Mouse (Mus musculus) midbrain, embryonic 16.5 days (tissue): ENCODE measurements around the gene C1qtnf5. TPM values are rescaled to one million over a fixed set of nuclear protein-coding genes. Genes with fewer than 3 reads are reported as not detected.
A peak's percentile ranks its signal among the peaks of the same experiment; 100 is the strongest.

Experiments
- ATAC-seq: fragments of 200-750 bp; cut with Nextera tagmentation; 2 replicates; pipeline ENCODE4 v1.8.0; 2017; ENCODE audit warnings: moderate TSS enrichment
- H3K27ac ChIP-seq: fragments of 300-500 bp; sonication (generic); 2 replicates; pipeline ENCODE4 v1.5.1; 2014; ENCODE audit warnings: mild to moderate bottlenecking, low read length, mixed read lengths
- H3K27me3 ChIP-seq: fragments of 300-500 bp; sonication (generic); 2 replicates; pipeline ENCODE4 v1.6.1; 2014; ENCODE audit warnings: low read depth, low read length, mixed read lengths; ENCODE audit not compliant: control insufficient read depth, insufficient read depth
- H3K36me3 ChIP-seq: fragments of 300-500 bp; sonication (generic); 2 replicates; pipeline ENCODE4 v1.6.1; 2014; ENCODE audit warnings: mild to moderate bottlenecking, low read length, moderate library complexity, mixed read lengths; ENCODE audit not compliant: control insufficient read depth, insufficient read depth
- H3K4me1 ChIP-seq: fragments of 300-500 bp; sonication (generic); 2 replicates; pipeline ENCODE4 v1.6.1; 2014; ENCODE audit warnings: mild to moderate bottlenecking, low read length, mixed read lengths; ENCODE audit not compliant: control insufficient read depth, insufficient read depth
- H3K4me2 ChIP-seq: fragments of 300-500 bp; sonication (generic); 2 replicates; pipeline ENCODE4 v1.6.1; 2014; ENCODE audit warnings: mild to moderate bottlenecking, low read length, mixed read lengths
- H3K4me3 ChIP-seq: fragments of 300-500 bp; sonication (generic); 2 replicates; pipeline ENCODE4 v1.5.1; 2014; ENCODE audit warnings: low read depth, mild to moderate bottlenecking, low read length, moderate library complexity, mixed read lengths
- H3K9ac ChIP-seq: fragments of 300-500 bp; sonication (generic); 2 replicates; pipeline ENCODE4 v1.6.1; 2014; ENCODE audit warnings: low read depth, low read length, mixed read lengths
- H3K9me3 ChIP-seq: fragments of 300-500 bp; sonication (generic); replicated peaks from 2 replicates; pipeline ENCODE4 v1.6.1; 2014; ENCODE audit warnings: mild to moderate bottlenecking, low read length, mixed read lengths; ENCODE audit not compliant: control insufficient read depth, poor library complexity, severe bottlenecking
- WGBS: fragments of 180-500 bp; shearing (Covaris S2); extraction: QIAGEN DNeasy Blood & Tissue Kit; methylation state at CpG from one replicate; pipeline ENCODE4 v1.1.7; 2014; 5-methylcytosine and 5-hydroxymethylcytosine counted together
- polyA plus RNA-seq: library from polyadenylated mRNA; unstranded; fragments of >200 nt; fragmentation: Nextera tagmentation; extraction: Ambion mirVana; gene quantifications from 2 replicates; pipeline ENCODE4 v1.2.1, GENCODE M21; 2015

C1qtnf5 gene
- polyA plus RNA-seq, 1 experiment from 2014 or later = 5.5 TPM

- 0% methylated on average over 57 of the region's 62 CpGs for whole genome bisulfite sequencing
- Histone ChIP-seq H3K4me3 (peak overlapping the region; percentile 49), H3K4me1 (peaks cover 12% of the 10 kb centered on the region), H3K27ac (no peak overlapping the region), H3K9me3 (no peaks in the 10 kb centered on the region), H3K27me3 (peaks cover 24% of the 10 kb centered on the region), H3K36me3 (no peaks in the 10 kb centered on the region), H3K9ac (peak overlapping the region; percentile 64), H3K4me2 (peak overlapping the region; percentile 96)
- peak; percentile 49; the same call in 1 of the 2 replicates for ATAC-seq
Observed at GRCm38 (mm10) chr9:44084659-44085229, 22.3 kb upstream of the C1qtnf5 start.

- Histone ChIP-seq H3K4me3 (peak overlapping the region; percentile 49), H3K9ac (peak overlapping the region; percentile 64), H3K27ac (no peak overlapping the region), H3K4me1 (peaks cover 12% of the 10 kb centered on the region), H3K4me2 (peak overlapping the region; percentile 96), H3K27me3 (peaks cover 24% of the 10 kb centered on the region), H3K36me3 (no peaks in the 10 kb centered on the region), H3K9me3 (no peaks in the 10 kb centered on the region)
- WGBS = 4% methylated on average over 10 of the region's 10 CpGs
- ATAC-seq = no peak; the same call in 1 of the 2 replicates
Observed at GRCm38 (mm10) chr9:44085276-44085675, 21.8 kb upstream of the C1qtnf5 start.

- no peak overlapping the region for H3K4me3 ChIP-seq
- no peak overlapping the region for H3K27ac ChIP-seq
- H3K4me2 ChIP-seq = no peak overlapping the region; the same call in 1 of the 2 replicates
- no peaks in the 10 kb centered on the region for H3K36me3 ChIP-seq
- 70% methylated on average over 15 of the region's 15 CpGs for WGBS
- ATAC-seq = no peak
- peaks cover 24% of the 10 kb centered on the region for H3K27me3 ChIP-seq
- no peak overlapping the region for H3K9ac ChIP-seq
- no peaks in the 10 kb centered on the region for H3K9me3 ChIP-seq
- H3K4me1 ChIP-seq = peaks cover 12% of the 10 kb centered on the region
Observed at GRCm38 (mm10) chr9:44085741-44086665, 21.0 kb upstream of the C1qtnf5 start.

GRCm38 (mm10) chr9:44086960-44087359 is 20.1 kb upstream of the C1qtnf5 start:
- Histone ChIP-seq H3K4me1 (peaks cover 12% of the 10 kb centered on the region), H3K4me2 (no peak overlapping the region), H3K9me3 (no peaks in the 10 kb centered on the region), H3K36me3 (no peaks in the 10 kb centered on the region), H3K4me3 (no peak overlapping the region), H3K27ac (no peak overlapping the region), H3K27me3 (peaks cover 24% of the 10 kb centered on the region), H3K9ac (no peak overlapping the region)
- 49% methylated on average over 10 of the region's 10 CpGs for WGBS
- ATAC-seq = no peak

- no peaks in the 10 kb centered on the region for H3K36me3 ChIP-seq
- H3K4me1 ChIP-seq = peaks cover 12% of the 10 kb centered on the region
- no peak overlapping the region for H3K4me2 ChIP-seq
- H3K27ac ChIP-seq = no peak overlapping the region
- ATAC-seq = no peak
- peaks cover 16% of the 10 kb centered on the region for H3K27me3 ChIP-seq
- WGBS = 15% methylated on average over 15 of the region's 15 CpGs
- H3K9me3 ChIP-seq = no peaks in the 10 kb centered on the region
- no peak overlapping the region for H3K4me3 ChIP-seq
- 0 out of 2 replicates have a peak overlapping the region, but pooled peaks have one; percentile 11 for H3K9ac ChIP-seq
Observed at GRCm38 (mm10) chr9:44087761-44088455, 19.1 kb upstream of the C1qtnf5 start.

GRCm38 (mm10) chr9:44088877-44089608 is 18.0 kb upstream of the C1qtnf5 start:
- WGBS = 72% methylated on average over 12 of the region's 12 CpGs
- Histone ChIP-seq H3K4me2 (no peak overlapping the region), H3K4me3 (no peak overlapping the region), H3K9ac (no peak overlapping the region), H3K27ac (no peak overlapping the region), H3K27me3 (peaks cover 16% of the 10 kb centered on the region), H3K9me3 (no peaks in the 10 kb centered on the region), H3K4me1 (peaks cover 8% of the 10 kb centered on the region), H3K36me3 (no peaks in the 10 kb centered on the region)
- ATAC-seq = no peak

GRCm38 (mm10) chr9:44093612-44094503 is 13.2 kb upstream of the C1qtnf5 start:
- H3K9me3 ChIP-seq = no peaks in the 10 kb centered on the region
- H3K27ac ChIP-seq = no peak overlapping the region
- peak overlapping the region; percentile 24 for H3K4me3 ChIP-seq
- H3K4me2 ChIP-seq = peak overlapping the region; percentile 57
- peak overlapping the region; percentile 42 for H3K9ac ChIP-seq
- WGBS = 27% methylated on average over 24 of the region's 24 CpGs
- peaks cover 9% of the 10 kb centered on the region for H3K4me1 ChIP-seq
- no peaks in the 10 kb centered on the region; the same call in 1 of the 2 replicates for H3K27me3 ChIP-seq
- ATAC-seq = peak; percentile 40; the same call in 1 of the 2 replicates
- no peaks in the 10 kb centered on the region for H3K36me3 ChIP-seq

- Histone ChIP-seq H3K9ac (no peak overlapping the region), H3K27ac (no peak overlapping the region), H3K4me1 (peaks cover 9% of the 10 kb centered on the region), H3K4me3 (no peak overlapping the region), H3K4me2 (no peak overlapping the region), H3K27me3 (no peaks in the 10 kb centered on the region), H3K9me3 (no peaks in the 10 kb centered on the region), H3K36me3 (no peaks in the 10 kb centered on the region)
- WGBS = 85% methylated on average over 3 of the region's 3 CpGs
- ATAC-seq = no peak
Observed at GRCm38 (mm10) chr9:44094737-44095136, 12.3 kb upstream of the C1qtnf5 start.
